Mouse (Mus musculus): ENCODE measurements around the gene Slc41a1.

DNA sequence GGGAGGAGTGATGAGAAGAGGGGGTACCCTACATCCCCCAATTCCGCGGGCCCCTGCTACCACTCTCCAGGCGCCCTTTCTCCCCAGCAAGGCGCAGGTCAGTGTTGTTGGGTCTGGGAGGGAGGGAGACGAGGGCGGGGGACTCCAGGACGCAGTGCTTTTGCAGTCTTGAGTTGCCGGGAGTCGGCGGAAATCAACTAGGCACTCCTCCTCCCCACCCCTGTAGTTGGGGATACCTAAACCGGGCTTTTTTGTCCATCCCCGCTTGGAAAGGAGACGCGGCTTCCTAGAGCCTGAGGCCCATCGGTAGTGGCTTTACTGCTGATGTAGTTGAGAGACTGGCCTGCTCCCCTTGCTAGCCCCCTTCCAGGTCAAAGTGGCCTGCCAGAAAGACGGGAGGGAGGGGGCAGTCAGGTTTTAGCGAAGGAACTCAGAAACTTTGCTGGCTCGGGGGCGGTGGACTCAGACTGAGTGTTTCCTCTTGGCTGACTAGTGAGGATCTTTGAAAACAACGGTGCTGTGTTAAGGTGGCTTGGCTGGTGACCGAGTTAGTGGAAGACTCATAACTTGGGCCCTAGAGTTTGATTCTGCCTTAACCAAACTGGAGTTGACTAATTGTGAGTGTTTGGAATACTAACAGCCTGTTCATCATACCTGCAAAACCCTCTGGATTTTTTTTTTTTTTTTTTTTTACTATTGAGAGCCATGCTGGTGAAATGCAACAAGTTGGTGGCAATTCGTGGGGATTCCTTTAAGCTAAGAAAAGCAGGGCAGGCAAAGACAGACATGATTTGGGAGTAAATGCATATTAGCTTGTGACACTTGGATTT, 1.2 kb downstream of the Slc41a1 start:
- TF ChIP-seq CTCF (IDR thresholded peaks at IDR 0.05; ENCODE audit: extremely low read depth, insufficient read depth, low read length), result no peak
- no peak for TF ChIP-seq POLR2A (IDR thresholded peaks at IDR 0.05; ENCODE audit: extremely low read depth, insufficient read depth, low read length)

All from cortical plate, adult 2 months (tissue).